Mouse (Mus musculus) thymus, postnatal 10 days (tissue): Measurements from ENCODE around the gene Fam83e.

Experiments
- DNase-seq, 2 experiments: peaks; one replicate each; pipeline ENCODE4 v3.0.0; 2021; ENCODE audit warnings: low spot score in 2 of 2

Gene Fam83e

DNA sequence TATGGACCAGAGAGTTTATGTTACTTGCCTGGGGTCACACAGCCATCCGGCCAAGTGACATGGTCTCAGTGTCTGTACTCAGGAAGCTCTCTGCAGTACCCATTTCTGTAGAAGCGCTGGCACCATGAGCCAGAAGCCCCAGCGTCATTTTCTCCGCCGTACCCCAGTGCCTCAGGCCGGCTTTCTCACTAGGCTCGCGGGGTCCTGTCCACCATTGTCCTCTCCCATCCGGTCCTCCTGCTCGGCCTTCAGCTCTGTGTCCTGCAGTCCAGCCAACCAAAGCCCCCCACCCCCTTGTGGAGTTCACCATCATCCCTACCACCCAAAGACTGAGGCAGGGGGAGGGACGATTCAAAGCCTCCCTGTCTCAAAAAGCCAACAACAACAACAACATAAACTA lies 19.4 kb upstream of the Fam83e start:
- DNase-seq, result no peak

DNA sequence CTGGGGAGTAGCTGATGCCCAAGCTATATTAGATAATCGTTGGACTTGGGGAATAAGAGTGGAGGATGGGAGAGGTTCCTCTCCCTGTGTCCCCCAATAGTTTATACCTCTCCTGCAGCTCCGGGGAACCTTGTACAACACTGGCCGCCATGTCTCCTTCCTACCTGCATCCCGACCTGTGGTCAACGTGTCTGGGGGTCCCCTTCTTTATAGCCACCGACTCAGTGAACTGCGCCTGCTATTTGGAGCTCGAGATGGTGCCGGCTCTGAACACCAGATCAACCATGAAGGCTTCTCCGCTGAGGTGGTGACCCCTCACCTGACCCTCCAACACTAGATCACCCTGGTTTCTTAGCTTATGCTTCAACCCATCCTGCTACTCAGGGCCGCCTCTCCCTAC lies 18.7 kb upstream of the Fam83e start:
- DNase-seq, result no peak

DNA sequence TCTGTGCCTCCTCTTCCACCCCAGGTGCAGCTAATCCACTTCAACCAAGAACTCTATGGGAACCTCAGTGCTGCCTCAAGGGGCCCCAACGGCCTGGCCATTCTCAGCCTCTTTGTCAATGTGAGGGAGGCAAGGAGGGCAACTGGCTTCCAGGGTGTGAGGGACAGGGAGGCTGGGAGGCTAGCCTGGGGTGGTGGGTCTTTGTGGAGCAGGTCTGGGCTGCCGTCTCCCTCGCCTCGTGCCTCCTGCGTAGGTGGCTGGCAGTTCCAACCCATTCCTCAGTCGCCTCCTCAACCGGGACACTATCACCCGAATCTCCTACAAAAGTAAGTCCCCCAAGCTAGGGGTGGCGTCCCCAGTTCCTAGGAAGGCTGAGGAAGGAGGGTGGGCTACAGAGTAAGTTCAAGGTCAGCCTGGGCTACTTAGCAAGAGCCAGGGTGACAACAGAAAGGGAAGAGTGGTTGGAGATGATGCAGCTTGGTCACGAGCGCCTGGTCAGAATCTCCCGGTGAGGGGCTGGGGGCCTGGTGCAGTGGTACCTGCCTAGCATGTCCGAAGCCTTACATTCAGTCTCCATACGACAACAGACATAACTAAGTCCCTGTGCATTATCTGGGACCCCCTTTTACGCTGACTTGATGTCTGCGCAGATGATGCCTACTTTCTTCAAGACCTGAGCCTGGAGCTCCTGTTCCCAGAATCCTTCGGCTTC lies 18.0 kb upstream of the Fam83e start:
- no peak for DNase-seq

DNA sequence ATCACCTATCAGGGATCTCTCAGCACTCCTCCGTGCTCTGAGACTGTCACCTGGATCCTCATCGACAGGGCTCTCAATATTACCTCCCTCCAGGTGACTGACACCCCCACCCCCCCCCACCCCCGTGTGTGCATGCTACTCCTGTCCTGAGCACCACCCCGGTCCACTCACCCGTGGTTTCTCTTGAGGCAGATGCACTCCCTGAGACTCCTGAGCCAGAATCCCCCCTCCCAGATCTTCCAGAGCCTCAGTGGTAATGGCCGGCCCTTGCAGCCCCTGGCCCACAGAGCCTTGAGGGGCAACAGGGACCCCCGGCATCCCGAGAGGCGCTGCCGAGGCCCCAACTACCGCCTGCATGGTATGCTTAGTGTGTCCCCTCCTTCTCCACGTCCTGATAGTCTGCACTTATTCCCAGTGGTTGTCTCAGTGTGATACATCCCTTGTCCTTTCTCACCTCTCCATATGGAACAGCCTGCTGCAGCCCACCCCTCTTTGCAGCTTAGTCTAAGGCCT lies 17.4 kb upstream of the Fam83e start:
- DNase-seq, result peak in 1 of 2 experiments; percentile 33

DNA sequence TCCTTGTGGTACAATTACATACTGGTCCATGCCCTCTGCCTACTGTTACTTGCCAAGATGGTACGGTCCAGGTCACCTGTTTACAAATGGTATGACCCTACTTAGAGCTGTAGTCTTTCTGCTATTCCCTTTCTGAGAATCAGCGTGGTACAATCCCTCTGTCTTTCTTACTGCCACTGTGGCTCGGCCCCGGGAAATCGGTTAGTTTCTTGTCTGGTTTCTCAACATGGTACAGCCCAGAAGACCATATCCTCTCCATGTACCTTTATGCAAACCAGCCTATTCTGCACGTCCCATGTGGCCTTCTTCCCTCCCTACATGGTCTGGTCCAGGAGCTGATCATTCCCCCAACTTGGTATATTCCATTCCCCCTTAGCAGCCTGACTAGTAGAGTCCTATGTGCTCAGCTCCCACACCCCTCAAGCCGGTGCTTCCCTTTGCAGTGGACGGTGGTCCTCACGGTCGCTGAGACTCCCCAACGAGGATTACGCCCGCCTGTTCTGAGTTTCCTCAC lies 16.9 kb upstream of the Fam83e start:
- DNase-seq, result peak; percentile 52 to 57

DNA sequence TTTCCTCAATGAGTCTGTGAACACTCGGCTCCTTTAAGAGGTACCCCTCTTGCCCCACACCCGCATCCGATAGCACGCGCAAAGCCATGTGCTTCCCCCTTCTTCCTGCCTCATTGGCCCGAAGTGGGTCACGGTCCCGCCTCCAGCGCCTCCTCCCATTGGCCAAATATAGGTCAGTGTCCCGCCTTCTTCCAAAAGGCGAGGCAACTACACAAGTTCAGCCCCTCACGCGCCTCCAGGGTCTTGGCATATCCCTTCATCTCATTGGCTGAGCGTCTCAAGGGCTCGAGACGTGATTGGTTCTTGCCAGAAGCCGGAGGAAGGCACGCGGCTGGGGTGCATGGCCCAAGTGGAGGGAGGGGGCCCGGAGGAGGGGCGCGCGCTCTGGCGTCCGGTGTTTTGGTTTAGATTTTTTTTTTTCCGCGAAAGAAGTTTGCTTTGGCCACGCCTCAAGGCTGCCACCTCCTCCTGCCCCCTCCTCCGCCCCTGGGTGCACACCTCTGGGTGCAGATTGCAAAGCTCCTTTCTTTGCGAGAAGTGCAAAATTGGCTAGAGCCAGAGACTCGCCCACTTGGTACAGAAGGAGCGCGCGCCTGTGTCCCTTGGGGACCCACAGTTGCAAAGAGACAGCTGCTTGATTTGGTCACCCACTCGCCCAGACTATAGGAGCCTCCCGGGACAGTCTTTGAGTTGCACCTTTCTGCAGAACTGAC lies 16.1 kb upstream of the Fam83e start, which contains the start of gene Dbp:
Dbp (plus strand) TSS at position 359 of the 713 bp plus-strand sequence.
- DNase-seq, result peak; percentile 96 to 100

DNA sequence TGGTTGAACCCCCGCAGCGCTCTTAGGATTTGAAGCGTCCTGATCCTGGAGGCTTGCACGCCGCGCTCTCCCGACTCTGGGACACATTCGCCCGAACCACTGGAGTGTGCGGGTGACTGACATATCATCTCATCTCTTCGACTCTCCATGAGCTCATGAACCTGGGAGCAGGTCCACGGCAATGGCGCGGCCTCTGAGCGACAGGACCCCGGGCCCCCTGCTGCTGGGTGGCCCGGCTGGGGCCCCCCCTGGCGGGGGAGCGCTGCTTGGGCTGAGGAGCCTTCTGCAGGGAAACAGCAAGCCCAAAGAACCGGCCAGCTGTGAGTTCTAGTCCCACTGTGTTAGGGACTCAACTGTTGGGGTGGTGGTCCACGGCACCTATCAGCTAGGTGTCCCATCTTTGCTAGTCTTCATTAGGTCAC lies 15.6 kb upstream of the Fam83e start:
- DNase-seq, result peak; percentile 53

DNA sequence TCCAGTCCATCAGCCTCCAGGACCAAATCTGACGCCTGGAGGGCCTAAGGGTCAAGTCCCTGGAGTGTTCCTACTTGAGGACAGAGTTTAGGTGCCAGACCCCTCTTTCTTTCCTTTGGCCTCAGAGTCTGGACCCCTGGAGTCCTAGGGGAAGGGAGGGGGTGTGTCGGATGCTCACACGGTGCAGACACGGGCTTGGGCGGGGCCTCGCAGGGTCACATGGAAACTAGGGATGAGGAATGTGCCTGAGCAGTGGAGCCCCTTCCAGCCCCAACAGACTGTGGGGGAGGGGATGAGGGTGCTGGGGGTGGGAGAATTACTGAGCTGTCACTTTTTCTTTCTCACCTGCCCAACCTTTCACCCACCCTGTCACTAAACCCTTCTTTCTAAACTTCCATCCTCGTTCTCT lies 15.1 kb upstream of the Fam83e start:
- DNase-seq, result peak in 1 of 2 experiments; percentile 59

DNA sequence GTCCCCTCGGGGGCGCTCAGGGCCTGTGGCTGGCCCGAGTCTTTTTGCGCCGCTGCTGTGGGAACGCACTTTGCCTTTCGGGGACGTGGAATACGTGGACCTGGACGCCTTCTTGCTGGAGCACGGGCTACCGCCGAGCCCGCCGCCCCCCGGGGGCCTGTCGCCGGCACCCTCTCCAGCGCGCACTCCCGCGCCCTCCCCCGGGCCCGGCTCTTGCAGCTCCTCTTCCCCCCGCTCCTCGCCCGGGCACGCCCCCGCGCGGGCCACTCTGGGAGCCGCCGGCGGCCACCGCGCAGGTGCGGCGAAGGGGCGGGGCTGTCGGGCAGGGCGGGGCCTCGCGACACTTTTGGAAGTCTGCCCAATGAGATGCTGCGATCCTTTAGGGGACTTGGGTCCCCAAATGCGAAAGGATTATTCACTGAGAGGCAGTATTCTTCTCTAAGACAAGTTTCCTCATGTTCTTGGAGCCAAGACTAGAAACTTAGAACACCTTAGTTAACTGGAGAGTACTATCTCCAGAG lies 14.2 kb upstream of the Fam83e start:
- DNase-seq, result peak; percentile 88 to 93

DNA sequence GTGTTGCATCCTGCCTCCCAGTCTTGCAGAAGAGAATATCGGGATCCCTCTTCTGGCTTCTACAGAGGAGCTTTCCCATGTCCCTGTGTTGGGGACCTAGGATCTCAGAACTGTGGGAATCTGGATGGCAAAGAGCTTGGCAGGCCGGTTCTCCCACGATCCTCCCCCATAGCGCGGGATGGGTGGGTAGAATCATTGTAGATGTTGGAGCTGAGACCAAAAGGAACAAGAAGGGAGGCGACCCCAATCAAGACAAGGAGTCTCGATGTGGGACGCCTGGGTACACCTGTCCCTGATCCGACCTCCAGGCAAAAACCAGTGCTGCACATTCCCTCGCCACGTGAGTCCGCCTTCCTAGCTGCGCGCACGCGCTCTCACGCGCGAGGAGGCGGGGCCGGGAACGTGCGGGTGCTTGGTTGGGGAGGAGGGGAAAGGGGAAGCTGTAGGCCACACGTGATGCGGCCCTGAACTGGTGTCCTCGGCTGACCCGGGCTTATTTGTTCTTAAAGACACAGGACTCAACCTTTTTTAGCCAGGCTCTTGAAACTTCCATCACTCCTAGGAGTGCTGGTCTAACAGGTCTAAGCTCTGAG lies 13.5 kb upstream of the Fam83e start:
- peak; percentile 81 to 86 for DNase-seq

DNA sequence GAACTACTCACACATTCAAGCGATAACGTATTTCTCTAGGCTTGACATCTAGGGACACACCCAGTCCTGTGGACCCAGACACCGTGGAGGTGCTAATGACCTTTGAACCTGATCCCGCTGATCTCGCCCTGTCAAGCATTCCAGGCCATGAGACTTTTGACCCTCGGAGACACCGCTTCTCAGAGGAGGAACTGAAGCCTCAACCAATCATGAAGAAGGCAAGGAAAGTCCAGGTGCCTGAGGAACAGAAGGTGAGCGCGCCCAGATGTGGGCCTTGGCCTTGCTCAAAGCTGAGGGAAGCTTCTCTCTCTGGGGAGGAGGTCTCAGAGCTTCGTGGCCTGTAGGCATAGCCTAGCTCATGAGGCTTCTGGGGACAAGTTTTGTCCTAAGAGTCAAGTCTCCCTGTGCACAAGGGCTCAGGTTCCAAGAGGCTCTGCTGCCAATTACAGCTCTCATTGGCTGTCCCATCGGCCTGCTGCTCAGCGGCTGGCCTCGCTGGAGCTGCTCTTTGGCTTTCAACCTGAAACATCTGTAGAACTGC lies 12.7 kb upstream of the Fam83e start:
- DNase-seq, result no peak

DNA sequence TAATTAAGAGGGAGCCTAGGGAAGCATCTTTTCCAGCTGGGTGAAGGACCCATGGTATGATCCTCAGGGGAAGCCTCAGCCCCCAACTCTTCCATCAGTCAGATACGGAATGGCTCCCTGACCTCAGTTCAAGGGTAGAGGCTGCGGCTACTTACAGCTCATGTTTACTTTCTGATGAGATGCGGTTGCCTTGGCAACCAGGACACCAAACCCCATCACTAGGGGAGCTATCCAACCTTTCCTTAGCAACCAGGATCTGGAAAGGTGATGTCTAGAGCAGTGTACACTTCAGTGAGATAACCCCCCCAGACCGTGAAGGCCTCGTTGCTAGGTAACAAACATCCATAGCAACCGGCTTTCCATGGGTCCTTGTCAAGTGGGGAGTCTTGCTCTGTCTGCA lies 12.0 kb upstream of the Fam83e start:
- DNase-seq, result no peak

DNA sequence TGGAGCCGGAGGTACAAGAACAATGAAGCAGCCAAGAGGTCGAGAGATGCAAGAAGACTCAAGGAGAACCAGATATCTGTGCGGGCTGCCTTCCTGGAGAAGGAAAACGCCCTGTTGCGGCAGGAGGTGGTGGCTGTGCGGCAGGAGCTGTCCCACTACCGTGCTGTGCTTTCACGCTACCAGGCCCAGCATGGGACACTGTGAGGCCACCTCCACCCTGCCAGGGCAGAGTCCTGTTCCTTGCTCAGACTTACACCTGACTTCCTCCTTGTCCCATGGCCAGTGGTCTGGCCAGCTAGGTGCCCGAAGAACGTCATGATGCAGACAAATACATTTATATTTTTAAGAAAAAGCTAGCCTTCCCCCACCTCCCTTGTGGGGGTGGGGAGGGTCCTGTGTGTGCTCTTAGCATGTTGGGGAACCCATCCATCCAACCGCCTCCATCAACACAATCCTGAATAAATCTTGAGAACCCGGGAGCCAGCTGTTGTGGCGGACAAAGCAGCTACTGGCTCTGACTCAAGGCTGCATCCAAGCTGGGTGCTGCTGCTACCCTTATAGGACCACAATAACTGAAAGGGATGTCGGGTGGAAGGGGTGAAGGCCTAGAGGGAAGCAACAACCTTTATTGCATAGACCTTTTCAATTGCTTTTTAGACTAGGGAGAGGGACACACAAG lies 11.2 kb upstream of the Fam83e start:
- DNase-seq, result no peak

DNA sequence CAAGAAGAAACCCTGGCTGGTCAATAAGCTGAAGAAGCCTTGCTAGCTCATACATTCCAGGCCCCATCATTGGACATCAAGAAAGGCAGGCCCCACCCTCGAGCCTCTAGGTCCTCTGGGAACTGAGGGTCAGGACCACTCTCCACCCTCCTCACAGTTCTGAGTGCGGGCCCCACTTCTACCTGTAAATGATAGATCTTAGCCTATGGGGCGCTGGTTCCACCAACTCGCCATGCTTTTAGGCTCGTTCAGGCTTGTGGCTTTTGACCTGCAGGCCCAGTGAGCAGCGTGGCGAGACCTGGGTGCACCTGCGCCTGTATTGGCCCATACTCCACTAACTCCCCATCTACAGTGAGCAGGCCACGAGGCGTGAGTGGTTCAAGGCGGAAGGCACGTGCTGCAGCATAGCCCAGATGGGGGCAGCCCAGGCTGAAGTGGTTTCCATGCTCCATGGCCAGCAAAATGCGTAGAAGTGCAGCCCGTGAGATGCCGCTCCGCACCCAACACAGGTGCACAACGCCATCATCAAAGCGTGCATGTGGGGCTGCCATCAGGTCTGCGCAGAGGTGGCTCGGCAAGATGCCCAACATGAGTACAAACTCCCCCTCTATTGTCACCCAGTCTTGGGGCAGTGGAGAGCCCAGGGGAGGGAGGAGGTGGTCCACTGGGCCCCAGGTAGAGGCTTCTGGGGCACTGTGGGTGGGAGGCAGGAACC lies 10.4 kb upstream of the Fam83e start:
- DNase-seq, result no peak

DNA sequence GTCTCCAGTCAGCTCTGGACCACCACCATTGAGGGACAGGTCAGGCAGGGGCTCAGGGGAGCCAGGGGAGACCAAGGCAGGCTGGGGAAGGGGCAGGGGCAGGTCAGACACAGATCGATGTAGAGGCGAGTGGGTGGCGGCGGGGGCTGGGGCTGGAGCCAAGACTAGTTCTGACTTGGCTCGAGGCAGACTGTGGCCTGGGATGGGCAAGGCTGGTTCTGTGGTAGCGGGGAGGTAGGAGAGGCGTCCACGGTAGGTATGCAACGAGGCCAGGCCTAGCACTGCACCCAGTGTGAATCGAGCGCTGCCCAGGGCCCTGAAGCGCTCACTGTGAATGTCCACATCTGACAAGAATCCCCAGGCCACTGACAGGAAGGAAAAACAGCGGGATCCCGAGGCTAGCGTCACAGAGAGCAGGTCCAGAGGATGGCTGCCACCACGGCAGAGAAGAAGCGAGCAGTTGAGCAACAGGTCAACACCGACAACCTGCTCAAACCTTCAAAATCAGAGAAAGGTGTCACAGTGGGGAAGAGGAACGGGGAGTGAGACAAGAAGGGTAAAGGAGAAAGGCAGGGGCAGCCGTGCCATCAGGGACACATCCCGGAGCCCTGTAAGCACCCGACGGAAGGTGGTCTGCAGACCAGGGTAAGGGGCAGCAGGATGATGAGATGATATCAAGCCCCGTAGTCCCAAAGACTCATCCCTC lies 9.5 kb upstream of the Fam83e start:
- no peak for DNase-seq

DNA sequence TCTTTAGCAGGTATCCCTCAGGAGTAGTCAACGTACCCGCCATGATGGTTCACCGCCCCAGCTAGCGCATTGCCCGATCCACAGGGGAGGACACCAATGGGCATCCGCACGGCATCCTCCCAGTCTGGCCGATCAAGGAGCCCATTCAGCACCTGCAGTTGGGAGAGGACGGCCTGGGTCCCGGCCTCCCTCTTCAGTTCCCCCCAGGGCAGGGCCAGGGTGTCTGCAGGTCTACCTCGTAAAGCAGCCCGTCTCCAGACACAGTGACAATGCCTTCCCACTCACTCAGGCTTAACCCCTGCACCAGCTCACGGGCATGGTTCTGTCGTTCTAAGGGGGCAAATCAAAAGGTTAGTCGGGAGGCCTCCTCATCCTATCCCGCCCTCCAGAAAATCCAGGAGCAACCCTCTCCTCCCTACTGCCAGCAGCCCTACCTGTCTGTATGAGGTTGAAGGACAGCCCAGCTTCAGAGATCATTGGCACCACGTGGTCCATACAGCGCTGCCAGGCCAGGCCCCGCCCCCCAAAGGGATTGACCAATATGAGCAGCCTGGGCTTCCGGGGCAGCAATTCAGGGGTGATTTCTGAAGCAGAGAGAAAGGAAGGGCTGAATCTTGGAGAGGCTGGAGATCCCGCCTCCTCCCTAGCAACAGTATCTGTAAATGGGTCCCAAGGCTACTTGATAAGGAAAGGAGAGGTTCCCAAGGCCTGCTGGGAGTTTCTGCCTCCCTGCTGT lies 8.8 kb upstream of the Fam83e start:
- no peak for DNase-seq

DNA sequence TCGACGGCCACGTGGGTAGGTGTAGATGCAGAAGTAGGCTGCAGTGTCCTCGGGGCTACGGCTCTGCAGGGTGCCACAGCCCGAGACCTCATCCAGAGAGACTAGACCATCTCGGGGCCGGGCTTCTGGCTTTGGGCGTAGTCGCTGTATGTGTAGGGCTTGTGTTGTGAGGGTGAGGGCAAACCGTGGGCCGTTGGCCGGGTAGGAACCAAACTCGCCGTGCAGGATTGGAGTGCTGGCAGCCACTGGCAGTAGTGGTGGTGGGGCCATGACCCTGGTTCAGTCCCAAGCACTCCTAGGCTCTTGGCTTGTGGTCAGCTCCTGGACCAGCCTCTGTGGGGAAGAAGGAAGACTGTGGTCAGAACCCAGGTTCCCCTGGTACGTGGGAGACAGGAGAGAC lies 7.6 kb upstream of the Fam83e start:
- no peak for DNase-seq

DNA sequence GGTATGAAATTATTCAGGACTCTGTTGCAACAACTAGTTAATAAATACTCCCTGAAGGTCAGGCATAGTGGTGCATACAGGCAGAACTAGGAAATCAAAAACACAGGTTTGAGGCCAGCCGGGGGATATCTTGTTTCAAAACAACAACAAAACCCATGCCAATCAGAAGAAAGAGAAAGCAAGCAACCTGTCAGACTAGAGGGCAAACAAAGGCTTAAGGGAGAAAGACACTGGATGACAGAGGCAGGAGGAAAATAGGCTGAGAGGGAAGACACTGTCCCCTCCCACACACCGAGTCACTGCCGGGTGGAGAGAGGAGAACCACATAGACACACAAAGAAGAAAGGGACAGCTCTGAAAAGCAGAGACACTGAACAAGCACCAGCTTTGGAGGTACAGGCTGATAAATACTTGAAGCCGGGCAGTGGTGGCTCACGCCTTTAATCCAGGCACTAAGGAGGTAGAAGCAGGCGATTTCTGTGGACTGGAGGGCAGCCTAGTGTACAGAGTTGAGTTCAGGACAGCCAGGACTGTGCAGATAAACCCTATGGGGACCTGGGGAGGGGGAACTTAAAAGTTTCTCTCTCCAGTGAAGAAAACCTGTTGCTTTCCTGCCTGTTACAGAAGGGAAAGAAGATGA lies 7.0 kb upstream of the Fam83e start:
- DNase-seq, result no peak

DNA sequence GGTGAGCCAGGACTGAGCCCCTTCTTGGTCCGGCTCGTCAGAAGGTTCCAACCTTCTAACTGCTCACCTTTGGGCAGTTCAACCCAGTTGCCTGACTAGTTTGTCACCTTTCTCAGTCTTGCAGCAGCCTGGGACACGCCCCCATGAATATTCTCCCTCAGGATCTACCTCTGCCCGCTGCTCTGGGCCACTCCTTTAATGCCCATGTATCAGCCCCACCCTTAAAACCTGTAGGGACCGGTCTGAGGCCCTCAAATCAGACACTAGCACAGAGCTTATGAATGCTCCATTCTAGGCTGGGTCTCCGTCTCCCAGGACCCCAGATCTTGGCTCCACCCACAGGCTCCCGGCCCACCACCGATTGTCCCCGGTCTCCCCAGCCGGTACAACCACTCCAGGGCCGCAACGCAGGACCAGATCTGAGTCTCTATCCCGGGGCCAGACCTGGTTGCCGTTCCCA lies 6.4 kb upstream of the Fam83e start:
- no peak for DNase-seq
